ENCODE assay signal across 24 mouse cellular contexts in genomic region chr5:131013101-131013500, GRCm38 (mm10).
A peak's percentile ranks its signal among the peaks of the same experiment; 100 is the strongest.
DNase-seq lines count a peak whose midpoint lies in the region; ATAC-seq and TF ChIP-seq lines count a peak whose summit lies in the region.
"Had no signal": no experiment of that assay in that cellular context is flagged by ENCODE, and none has a peak within 500 bp of the region (broad histone marks: within the 10 kb centered on the region; RNA-seq: fewer than 3 reads in every experiment).

No protein-coding gene starts in this region.

- peak overlapping the region; percentile 64 for H3K27ac ChIP-seq in layer of hippocampus, adult 2 months
- no peak overlapping the region for H3K27ac ChIP-seq in ES-E14 (ENCODE audit: insufficient read depth, low read depth, low read length, poor library complexity, severe bottlenecking)
- no peak overlapping the region for H3K27ac ChIP-seq in kidney, embryonic 15.5 days
- H3K27ac ChIP-seq: forebrain, embryonic 10.5 days; forebrain, embryonic 13.5 days; gastrocnemius, adult 2 months; heart, embryonic 13.5 days; intestine, embryonic 15.5 days had no signal

- no peak overlapping the region for H3K4me2 ChIP-seq in kidney, embryonic 15.5 days
- H3K4me2 ChIP-seq: forebrain, embryonic 13.5 days; heart, embryonic 13.5 days; intestine, embryonic 15.5 days had no signal

- TF ChIP-seq CTCF in layer of hippocampus, adult 2 months (conservative IDR thresholded peaks at IDR 0.05), result no peak

- ATAC-seq in megakaryocyte-erythroid progenitor cell, adult 5-6 weeks (replicated peaks; ENCODE audit: low FRiP score, low TSS enrichment, poor library complexity, severe bottlenecking), result no peak
- no peak for ATAC-seq in kidney, embryonic 15.5 days (replicated peaks; ENCODE audit: low FRiP score)
- ATAC-seq: CD4-positive, CD25-positive, alpha-beta regulatory T cell, adult 4 months; forebrain, embryonic 13.5 days; forebrain, embryonic 16.5 days; hindbrain, embryonic 16.5 days; intestine, embryonic 15.5 days had no signal

- no peak for DNase-seq in layer of hippocampus, adult 2 months (ENCODE audit: low spot score in 2 of 2)
- no peak for DNase-seq in layer of hippocampus, adult 18-20 months (ENCODE audit: low spot score in 2 of 2)
- DNase-seq in ES-E14 (ENCODE audit: low read depth, low spot score), result peak; percentile 30
- peak; percentile 34 for DNase-seq in R1 (ENCODE audit: low read depth, low spot score)
- DNase-seq: adrenal gland, postnatal 10 days; adrenal gland, postnatal 36 days; cerebellum, adult 18-20 months; cerebellum, adult 9-10 months; cerebellum, postnatal 14 days; gastrocnemius, adult 2 months; gastrocnemius, postnatal 14 days; heart, adult 18-20 months; heart, postnatal 14 days; heart, postnatal 4 days had no signal

- H3K27me3 ChIP-seq in kidney, embryonic 15.5 days, result no peaks in the 10 kb centered on the region
- H3K27me3 ChIP-seq: forebrain, embryonic 13.5 days; heart, embryonic 13.5 days; intestine, embryonic 15.5 days had no signal

- no peak overlapping the region for H3K4me3 ChIP-seq in layer of hippocampus, adult 2 months
- H3K4me3 ChIP-seq in ES-E14 (ENCODE audit: insufficient read depth in 1 of 2, low read depth in 1 of 2, low read length in 2 of 2, poor library complexity in 1 of 2, severe bottlenecking in 1 of 2), result no peak overlapping the region
- no peak overlapping the region for H3K4me3 ChIP-seq in kidney, embryonic 15.5 days (replicated peaks)
- H3K4me3 ChIP-seq: forebrain, embryonic 10.5 days; forebrain, embryonic 13.5 days; gastrocnemius, adult 2 months; heart, embryonic 13.5 days; intestine, embryonic 15.5 days had no signal

- H3K36me3 ChIP-seq in ES-E14 (ENCODE audit: control insufficient read depth, insufficient read depth, low read length, poor library complexity, severe bottlenecking), result no peaks in the 10 kb centered on the region
- no peaks in the 10 kb centered on the region for H3K36me3 ChIP-seq in kidney, embryonic 15.5 days
- H3K36me3 ChIP-seq: forebrain, embryonic 10.5 days; G1E; heart, embryonic 13.5 days; intestine, embryonic 15.5 days had no signal

- no peak overlapping the region for H3K9ac ChIP-seq in ES-E14 (ENCODE audit: insufficient read depth, low read depth, low read length, poor library complexity, severe bottlenecking)
- H3K9ac ChIP-seq in kidney, embryonic 15.5 days, result no peak overlapping the region
- H3K9ac ChIP-seq: forebrain, embryonic 13.5 days; heart, embryonic 13.5 days; intestine, embryonic 15.5 days had no signal

- H3K9me3 ChIP-seq in ES-E14 (ENCODE audit: control insufficient read depth, insufficient read depth, low read depth, low read length), result no peaks in the 10 kb centered on the region
- H3K9me3 ChIP-seq in kidney, embryonic 15.5 days (replicated peaks), result no peaks in the 10 kb centered on the region
- H3K9me3 ChIP-seq: forebrain, embryonic 10.5 days; forebrain, embryonic 13.5 days; heart, embryonic 13.5 days; intestine, embryonic 15.5 days had no signal

- in situ Hi-C loops in ES-E14 (cut with MboI; ENCODE audit: low sequenced_read_pairs in 2 of 2, unreplicated experiment in 2 of 2), result loop anchor here in 1 of 2 experiments (10.0 kb wide), 1 partner anchor 412 kb away; no protein-coding TSS in a partner anchor

- no peaks in the 10 kb centered on the region; a peak in 2 of 4 replicates for H3K4me1 ChIP-seq in ES-E14 (ENCODE audit: control insufficient read depth in 2 of 2, insufficient read depth in 2 of 2, low read length in 2 of 2, poor library complexity in 1 of 2)
- no peaks in the 10 kb centered on the region for H3K4me1 ChIP-seq in kidney, embryonic 15.5 days
- H3K4me1 ChIP-seq: forebrain, embryonic 13.5 days; heart, embryonic 13.5 days; intestine, embryonic 15.5 days had no signal

- WGBS in kidney, embryonic 15.5 days, result 80% methylated on average over 3 of the region's 3 CpGs

TF ChIP-seq in ES-E14, 5 proteins besides CTCF, POLR2A, EP300 and RAD21:
- TF ChIP-seq HCFC1 (IDR thresholded peaks at IDR 0.05; ENCODE audit: borderline replicate concordance, insufficient read depth, low read length) (no peak), ZC3H11A (IDR thresholded peaks at IDR 0.05; ENCODE audit: borderline replicate concordance, low read depth, low read length) (no peak), ZNF384 (IDR thresholded peaks at IDR 0.05; ENCODE audit: low read depth, low read length) (no peak), MAFK (IDR thresholded peaks at IDR 0.05; ENCODE audit: insufficient read depth, low read depth, low read length) (no peak), CHD2 (IDR thresholded peaks at IDR 0.05; ENCODE audit: low read depth, low read length) (no peak)

Comparison
In these comparisons a context has a peak if more than half of its experiments do, and no peak if none do; other contexts are left out.
1. DNase-seq: peak in ES-E14 (single experiment) and R1 (single experiment); none in layer of hippocampus, adult 2 months (0 of 2) and layer of hippocampus, adult 18-20 months (0 of 2).